Mouse (Mus musculus) splenic B cell, adult 2 months (primary cell): Measurements from ENCODE around the gene Spata1.

Experiments
- DNase-seq: peaks from one replicate; pipeline ENCODE4 v3.0.0-alpha.2; 2011; ENCODE audit warnings: low read depth, low spot score
- H3K27me3 ChIP-seq: 2 replicates; pipeline ENCODE4 v1.6.1; 2012; ENCODE audit warnings: mild to moderate bottlenecking, low read length, moderate library complexity, mixed read lengths; ENCODE audit not compliant: control insufficient read depth, poor library complexity, insufficient read depth, severe bottlenecking
- H3K36me3 ChIP-seq: 2 replicates; pipeline ENCODE4 v1.6.1; 2012; ENCODE audit warnings: mild to moderate bottlenecking, low read length, moderate library complexity, mixed read lengths; ENCODE audit not compliant: control insufficient read depth, poor library complexity, insufficient read depth, severe bottlenecking

Spata1 gene

DNA sequence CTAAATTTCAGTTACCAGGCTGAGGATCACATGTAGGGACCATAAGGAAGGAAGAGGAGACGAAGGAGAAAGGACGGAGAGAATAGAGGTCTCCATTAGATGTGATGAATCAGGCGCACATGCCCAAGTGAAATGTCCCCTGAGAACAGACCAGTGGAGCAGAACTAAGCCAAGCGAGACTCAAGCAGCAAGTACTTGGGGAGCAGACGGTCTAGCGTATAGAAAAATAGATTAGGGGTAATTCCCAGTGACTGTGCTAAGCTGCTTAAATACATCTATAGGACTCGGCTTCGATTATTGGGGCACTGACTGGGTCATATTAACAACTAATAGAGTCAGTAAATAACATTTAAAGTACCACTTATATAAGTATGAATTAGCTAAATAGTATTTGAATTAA, 4.6 kb downstream of the Spata1 start:
- Histone ChIP-seq H3K27me3 (no peaks in the 10 kb centered on the region; the same call in 1 of the 2 replicates), H3K36me3 (no peaks in the 10 kb centered on the region)
- DNase-seq, result peak; percentile 10

DNA sequence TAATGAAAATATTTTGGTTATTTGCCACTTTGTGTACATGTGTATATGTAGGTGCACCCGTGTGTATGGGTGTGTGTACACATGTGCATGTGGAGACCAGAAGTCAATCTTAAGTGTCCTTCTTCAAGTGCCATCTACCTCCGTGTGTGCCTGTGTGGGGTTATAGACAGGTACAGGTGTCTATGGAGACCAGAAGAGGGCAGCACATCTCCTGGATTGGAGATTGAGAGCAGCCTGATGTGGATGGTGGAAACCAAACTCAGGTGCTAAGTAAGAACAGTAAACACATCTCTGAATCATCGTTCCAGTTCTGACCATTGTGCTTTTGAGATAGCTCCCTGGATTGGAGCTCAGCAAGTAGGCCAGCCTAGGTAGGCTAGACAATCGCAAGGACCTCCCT, 13.1 kb downstream of the Spata1 start:
- Histone ChIP-seq H3K27me3 (no peaks in the 10 kb centered on the region), H3K36me3 (peaks cover 2% of the 10 kb centered on the region; the same call in 1 of the 2 replicates)
- no peak for DNase-seq

DNA sequence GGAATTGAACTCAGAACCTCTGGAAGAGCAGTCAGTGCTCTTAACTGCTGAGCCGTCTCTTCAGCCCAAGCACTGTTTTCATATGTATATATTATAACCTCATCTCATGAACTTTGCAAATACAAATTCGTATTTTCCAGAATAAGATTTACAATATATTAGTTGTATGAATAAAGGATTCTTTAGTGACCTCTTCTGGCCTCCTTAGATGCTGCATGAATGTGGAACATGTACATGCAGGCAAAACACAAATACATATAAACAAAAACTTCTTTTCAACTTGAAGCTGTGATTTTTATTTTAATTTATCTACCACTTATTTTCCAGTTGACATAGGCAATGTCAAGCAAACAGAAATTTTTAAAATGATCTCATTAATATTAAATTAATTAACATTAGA, 17.5 kb downstream of the Spata1 start:
- DNase-seq, result no peak
- no peaks in the 10 kb centered on the region for H3K27me3 ChIP-seq
- peaks cover 2% of the 10 kb centered on the region; the same call in 1 of the 2 replicates for H3K36me3 ChIP-seq

DNA sequence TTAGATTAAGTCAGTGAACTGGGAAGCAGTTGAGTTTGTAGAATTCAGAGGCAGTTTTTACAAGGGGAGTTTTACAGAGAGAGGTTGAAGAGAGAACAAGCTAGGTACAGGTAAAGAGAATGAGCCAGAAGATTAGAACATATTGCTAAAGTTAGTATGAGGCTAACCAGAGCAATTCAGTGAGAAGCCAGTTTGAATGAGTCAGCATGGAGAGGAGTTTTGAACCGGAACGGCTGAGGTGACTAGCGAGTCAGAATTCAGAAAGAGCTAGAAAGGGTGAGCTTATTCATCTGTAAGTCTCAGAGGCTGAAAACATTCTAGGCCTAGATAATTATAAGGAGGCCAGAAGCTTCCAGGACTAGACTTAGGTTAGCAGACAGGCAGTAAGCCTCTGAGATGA, 25.1 kb downstream of the Spata1 start:
- H3K27me3 ChIP-seq, result no peaks in the 10 kb centered on the region
- DNase-seq, result no peak
- H3K36me3 ChIP-seq, result no peaks in the 10 kb centered on the region

DNA sequence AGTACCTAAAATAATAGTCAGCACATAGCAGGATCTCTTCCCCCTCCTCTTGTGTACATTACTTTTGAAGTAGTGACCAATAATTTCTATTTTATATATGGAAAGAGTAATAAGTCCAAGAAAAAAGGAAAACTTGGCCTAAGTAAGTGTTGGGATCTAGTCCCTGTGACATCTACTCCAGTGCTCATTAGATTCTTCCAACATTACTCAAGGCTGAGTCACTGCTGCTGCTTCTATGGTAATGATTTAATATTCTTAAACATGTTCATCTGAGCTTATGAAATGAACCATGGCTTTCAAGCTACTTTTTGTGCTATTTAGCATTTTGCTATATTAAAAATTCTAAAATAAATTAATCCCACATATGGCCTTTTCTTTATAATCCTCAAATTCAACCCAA, 25.8 kb downstream of the Spata1 start:
- no peaks in the 10 kb centered on the region for H3K27me3 ChIP-seq
- no peak for DNase-seq
- H3K36me3 ChIP-seq, result no peaks in the 10 kb centered on the region

DNA sequence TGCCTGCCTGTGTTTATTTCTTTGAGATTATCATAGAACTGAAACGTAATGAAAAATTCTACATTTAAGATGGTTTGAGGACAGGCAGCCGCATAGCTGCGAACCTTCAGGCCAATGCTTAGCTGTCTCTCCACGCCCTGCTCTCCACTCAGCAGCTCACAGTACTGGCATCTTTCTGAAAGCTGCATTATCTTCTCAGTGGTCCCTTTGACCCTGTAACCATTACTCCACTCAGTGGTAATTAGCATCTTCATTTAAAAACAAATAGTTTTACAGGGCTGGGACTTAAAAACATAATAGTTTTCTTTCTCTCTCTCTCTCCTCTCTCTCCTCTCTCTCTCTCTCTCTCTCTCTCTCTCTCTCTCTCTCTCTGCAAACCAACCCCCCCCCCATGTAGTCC, 26.9 kb downstream of the Spata1 start:
- no peak for DNase-seq
- Histone ChIP-seq H3K27me3 (no peaks in the 10 kb centered on the region), H3K36me3 (no peaks in the 10 kb centered on the region)

DNA sequence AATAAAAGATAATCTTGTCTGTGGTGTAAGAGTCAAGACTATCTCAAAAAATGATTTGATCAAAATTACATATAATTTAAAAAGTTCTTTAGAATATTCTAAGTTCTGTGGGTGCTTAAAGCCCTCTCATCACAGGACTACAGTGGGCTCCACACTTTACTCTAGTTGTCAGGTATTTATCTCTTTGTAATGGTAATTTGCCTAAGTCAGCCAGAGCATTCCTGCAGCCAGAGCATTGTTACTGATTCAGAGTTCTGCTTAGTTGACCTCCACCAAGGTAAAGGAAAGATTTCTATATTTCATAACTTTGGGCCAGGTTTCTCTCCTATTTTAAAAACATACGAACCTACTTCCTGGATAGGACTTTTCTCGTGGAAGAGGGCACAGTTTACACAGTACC, 30.3 kb downstream of the Spata1 start:
- H3K27me3 ChIP-seq, result no peaks in the 10 kb centered on the region
- H3K36me3 ChIP-seq, result no peaks in the 10 kb centered on the region
- no peak for DNase-seq

DNA sequence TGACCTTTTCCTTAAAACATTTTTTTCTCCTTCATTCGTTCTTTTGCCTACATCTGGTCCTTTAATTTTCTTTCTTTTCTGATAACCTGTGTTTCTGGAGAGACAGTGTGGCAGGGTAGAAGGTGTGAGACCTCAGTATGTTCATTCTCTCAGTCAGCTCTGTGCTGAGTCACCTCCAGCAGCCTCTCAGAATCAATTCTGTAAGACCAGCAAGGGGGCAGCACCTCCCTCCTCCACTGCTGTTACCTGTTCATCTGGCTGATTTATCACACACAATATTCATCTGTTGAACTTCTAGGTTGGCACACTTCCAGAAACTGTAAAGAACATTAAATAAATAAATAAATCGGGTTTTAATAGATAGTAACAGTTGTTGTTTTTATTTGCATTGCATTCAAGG, 36.6 kb downstream of the Spata1 start:
- no peak for DNase-seq
- no peaks in the 10 kb centered on the region for H3K27me3 ChIP-seq
- H3K36me3 ChIP-seq, result no peaks in the 10 kb centered on the region

DNA sequence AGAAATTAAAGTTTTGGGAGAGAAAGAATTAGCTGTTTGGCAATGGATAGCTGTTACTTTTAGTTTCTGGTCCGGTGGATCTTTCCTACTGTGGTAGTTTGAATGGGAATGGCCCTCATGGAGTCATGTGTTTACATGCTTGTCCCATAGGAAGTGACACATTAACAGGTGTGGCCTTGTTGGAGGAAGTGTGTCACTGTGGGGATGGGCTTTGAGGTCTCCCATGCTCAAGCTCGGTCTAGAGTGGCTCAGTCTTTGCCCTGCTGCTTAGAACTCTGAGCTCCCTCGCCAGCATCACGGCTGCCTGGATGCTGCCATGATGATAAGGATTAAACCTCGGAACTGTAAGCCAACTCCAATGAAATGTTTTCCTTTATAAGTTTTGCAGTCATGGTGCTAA, 48.2 kb downstream of the Spata1 start:
- H3K27me3 ChIP-seq, result no peaks in the 10 kb centered on the region
- peak; percentile 6 for DNase-seq
- H3K36me3 ChIP-seq, result 0 out of 2 replicates have a peak, but pooled peaks cover 1% of the 10 kb centered on the region

DNA sequence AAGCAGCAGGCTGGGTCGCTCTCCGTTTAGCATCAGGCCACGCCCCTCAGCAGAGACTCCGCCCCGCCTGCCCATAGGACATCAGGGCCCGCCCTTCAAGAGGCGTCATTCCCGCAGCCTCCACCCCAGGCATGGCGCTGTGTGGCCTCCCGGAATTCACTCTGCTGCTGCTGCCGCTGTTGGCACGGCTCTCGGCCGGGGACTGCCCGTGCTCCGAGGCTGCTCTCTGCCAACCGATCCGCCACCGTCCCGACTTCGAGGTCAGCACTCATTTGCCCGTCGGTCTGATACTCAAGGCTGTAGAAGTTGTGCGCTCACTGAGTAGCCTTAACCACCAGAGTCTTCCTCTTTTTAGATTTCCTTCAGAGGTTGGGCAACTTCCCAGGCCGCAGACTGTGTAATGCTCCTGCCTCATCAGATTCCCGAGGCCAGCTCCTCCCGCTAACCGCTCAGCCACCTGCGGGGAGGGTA, 49.1 kb downstream of the Spata1 start:
- Histone ChIP-seq H3K36me3 (0 out of 2 replicates have a peak, but pooled peaks cover 1% of the 10 kb centered on the region), H3K27me3 (no peaks in the 10 kb centered on the region)
- DNase-seq, result peak; percentile 91

DNA sequence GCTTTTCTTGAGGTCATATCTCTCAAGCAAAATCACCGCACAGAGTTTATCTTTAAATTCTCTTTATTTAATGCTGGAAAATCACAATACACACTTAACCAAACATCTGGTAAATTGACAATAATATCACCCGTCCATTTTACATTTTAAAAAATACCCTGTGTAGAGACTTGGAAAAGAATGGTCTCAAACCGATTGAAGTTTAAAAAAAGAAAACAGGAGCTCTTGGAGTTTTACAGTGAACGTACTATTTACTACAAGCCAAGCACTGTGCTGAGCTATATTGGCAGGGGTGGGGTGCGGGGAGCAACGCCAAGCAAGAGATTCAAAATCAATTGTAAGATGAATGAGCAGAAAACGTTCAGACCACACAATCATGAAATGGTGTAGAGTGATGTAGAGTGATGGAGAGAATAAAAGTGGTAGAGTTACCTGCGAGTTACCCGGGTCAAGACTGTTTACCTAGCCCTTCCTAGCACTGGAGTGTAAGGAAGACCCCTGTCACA, 49.8 kb downstream of the Spata1 start, which contains the start of gene Ctbs:
Gene Ctbs, plus strand, starts transcription at position 51 of the 506 bp plus-strand sequence.
- Histone ChIP-seq H3K27me3 (no peaks in the 10 kb centered on the region), H3K36me3 (no peaks in the 10 kb centered on the region)
- no peak for DNase-seq

DNA sequence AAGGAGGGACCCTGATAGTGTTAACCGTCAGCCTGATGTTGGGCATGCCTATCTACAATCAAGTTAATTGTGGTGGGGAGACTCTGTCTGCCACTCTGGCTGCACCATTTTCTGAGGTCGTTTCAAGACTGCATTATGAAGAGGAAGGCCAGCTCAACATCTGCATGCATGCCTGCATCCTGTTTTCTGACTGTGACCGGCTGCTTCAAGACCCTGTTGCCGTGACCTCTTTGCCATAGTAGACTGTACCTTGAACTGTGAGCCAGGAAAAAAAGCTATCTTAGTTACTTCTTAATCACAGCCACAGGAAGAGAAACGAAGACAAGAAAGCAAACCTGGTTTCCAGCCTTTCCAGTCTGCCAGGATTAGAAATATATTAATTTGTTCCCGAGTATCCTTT, 50.6 kb downstream of the Spata1 start:
- no peaks in the 10 kb centered on the region for H3K27me3 ChIP-seq
- DNase-seq, result no peak
- no peaks in the 10 kb centered on the region for H3K36me3 ChIP-seq

DNA sequence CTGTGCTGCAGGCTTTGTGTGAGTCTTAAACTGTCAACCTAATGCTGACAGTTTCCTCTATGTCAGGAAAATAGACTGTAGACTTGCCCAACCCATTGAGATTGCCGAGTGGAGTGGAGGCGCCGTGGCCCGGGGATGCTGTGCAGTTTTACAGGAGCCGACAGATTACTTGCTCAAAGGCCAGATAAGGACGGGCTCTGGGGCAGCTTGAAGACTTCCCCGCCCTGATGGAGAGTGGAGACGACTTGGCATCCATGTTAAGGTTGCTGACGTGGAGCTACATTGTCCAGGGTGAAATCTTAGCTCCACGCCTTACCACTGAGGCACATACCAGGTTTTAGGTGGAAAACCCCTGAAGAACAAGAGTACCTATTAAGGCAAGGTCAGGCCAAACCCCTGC, 51.2 kb downstream of the Spata1 start:
- Histone ChIP-seq H3K36me3 (no peaks in the 10 kb centered on the region), H3K27me3 (no peaks in the 10 kb centered on the region)
- DNase-seq, result no peak

DNA sequence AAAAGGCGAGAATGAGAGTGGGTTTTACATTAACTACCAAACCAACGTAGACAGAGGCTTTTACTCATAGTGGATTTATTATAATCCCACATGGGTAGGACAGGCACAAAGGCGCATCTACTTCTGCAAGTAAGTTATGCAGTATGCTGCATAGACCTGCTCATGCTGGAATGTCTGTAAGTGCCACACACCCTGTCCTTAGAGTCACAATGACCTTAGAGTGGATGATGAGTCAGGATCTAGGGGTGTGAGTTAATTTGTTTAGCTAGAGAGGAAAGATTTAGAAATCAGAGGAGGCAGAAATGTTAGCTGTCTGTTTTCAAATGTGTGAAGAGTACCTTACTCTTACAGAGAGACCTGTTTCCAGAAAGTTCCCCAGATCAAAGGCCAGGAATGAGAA, 52.0 kb downstream of the Spata1 start:
- no peak for DNase-seq
- H3K36me3 ChIP-seq, result no peaks in the 10 kb centered on the region; the same call in 1 of the 2 replicates

DNA sequence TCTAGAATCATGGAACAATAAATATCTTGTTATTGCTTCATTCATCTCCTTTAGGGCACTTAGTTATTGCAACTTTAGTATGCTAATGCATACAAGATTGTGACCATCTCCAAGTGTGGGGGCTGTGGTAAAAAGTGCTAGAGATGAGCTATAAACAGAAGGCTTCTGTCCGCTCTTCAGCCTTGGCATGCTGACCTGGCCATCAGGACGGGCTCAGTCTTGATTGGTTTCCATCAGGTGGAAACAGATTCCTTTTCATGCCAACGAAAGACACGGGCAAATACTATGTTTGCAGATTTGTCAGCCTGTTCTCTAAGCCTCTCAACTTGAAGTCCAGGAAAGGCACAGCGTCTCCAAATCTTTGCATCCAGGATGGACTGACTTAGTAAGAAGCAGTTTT, 52.4 kb downstream of the Spata1 start:
- no peaks in the 10 kb centered on the region for H3K27me3 ChIP-seq

More for the DNA sequence above, 52.0 kb downstream of the Spata1 start:
- no peaks in the 10 kb centered on the region for H3K27me3 ChIP-seq

DNA sequence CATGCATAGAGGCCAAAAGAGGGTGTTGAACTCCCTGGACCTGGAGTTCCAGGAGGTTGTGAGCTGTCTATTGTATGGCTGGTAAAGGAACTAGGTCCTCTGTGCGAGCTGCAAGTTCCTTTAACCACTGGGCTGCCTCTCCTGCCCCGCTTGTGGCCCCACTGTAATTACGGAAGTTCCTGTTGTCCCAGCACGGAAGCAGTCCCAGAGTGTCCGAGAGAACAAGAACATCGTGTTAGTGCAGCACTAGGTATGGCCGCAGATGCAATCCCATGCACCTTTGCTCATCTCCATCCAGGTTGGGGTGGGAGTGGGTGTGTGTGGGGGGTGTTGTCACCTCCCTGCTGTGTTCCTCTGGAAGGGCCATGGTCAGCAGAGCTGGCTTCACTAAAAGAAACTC, 54.7 kb downstream of the Spata1 start:
- peaks cover 2% of the 10 kb centered on the region; the same call in 1 of the 2 replicates for H3K36me3 ChIP-seq
- no peaks in the 10 kb centered on the region for H3K27me3 ChIP-seq
- DNase-seq, result no peak

More for the DNA sequence above, 52.4 kb downstream of the Spata1 start:
- DNase-seq, result no peak
- H3K36me3 ChIP-seq, result peaks cover 2% of the 10 kb centered on the region; the same call in 1 of the 2 replicates
